Mouse (Mus musculus): ENCODE measurements around the gene Fxyd4. TPM values are rescaled to one million over a fixed set of nuclear protein-coding genes. Genes with fewer than 3 reads are reported as not detected.

Fxyd4 gene
- polyA plus RNA-seq, 1 experiment from 2014 or later = 6.1 TPM

- Histone ChIP-seq H3K27me3 (ENCODE audit: control insufficient read depth, insufficient read depth, low read depth, low read length) (no peaks in the 10 kb centered on the region), H3K9me3 (ENCODE audit: control insufficient read depth, low read length) (no peaks in the 10 kb centered on the region), H3K4me3 (ENCODE audit: low read length) (no peak overlapping the region), H3K27ac (ENCODE audit: low read length) (no peak overlapping the region), H3K9ac (ENCODE audit: low read length) (no peak overlapping the region), H3K4me1 (replicated peaks; ENCODE audit: control insufficient read depth, insufficient read depth, low read length) (peaks cover 7% of the 10 kb centered on the region), H3K36me3 (ENCODE audit: control insufficient read depth, insufficient read depth, low read length) (no peaks in the 10 kb centered on the region), H3K4me2 (ENCODE audit: low read depth, low read length) (no peak overlapping the region)
- 59% methylated on average over 9 of the region's 9 CpGs for WGBS
- no peak for ATAC-seq (ENCODE audit: low read depth)
Observed at GRCm38 (mm10) chr6:117901510-117902402, 35.7 kb downstream of the Fxyd4 start.

- no peak within 1 kb of the TSS for H3K27ac ChIP-seq (ENCODE audit: low read length)
- WGBS = 71% methylated on average over 17 of the region's 17 CpGs
- H3K9ac ChIP-seq (ENCODE audit: low read length) = no peak within 1 kb of the TSS
- H3K4me3 ChIP-seq (ENCODE audit: low read length) = no peak within 1 kb of the TSS
- H3K4me1 ChIP-seq (replicated peaks; ENCODE audit: control insufficient read depth, insufficient read depth, low read length) = peaks cover 3% of the 10 kb centered on the region
- H3K4me2 ChIP-seq (ENCODE audit: low read depth, low read length) = no peak within 1 kb of the TSS
- H3K27me3 ChIP-seq (ENCODE audit: control insufficient read depth, insufficient read depth, low read depth, low read length) = no peaks in the 10 kb centered on the region
- H3K36me3 ChIP-seq (ENCODE audit: control insufficient read depth, insufficient read depth, low read length) = no peaks in the 10 kb centered on the region
- H3K9me3 ChIP-seq (ENCODE audit: control insufficient read depth, low read length) = no peaks in the 10 kb centered on the region
- ATAC-seq (ENCODE audit: low read depth) = no peak
Observed at GRCm38 (mm10) chr6:117900126-117901080, 37.1 kb downstream of the Fxyd4 start, which contains the start of gene Hnrnpf. TSS of gene Hnrnpf (plus strand) at chr6:117900324.

- Histone ChIP-seq H3K4me1 (replicated peaks; ENCODE audit: control insufficient read depth, insufficient read depth, low read length) (no peaks in the 10 kb centered on the region), H3K9me3 (ENCODE audit: control insufficient read depth, low read length) (no peaks in the 10 kb centered on the region), H3K9ac (ENCODE audit: low read length) (no peak overlapping the region), H3K4me2 (ENCODE audit: low read depth, low read length) (no peak overlapping the region), H3K27ac (ENCODE audit: low read length) (no peak overlapping the region), H3K27me3 (ENCODE audit: control insufficient read depth, insufficient read depth, low read depth, low read length) (no peaks in the 10 kb centered on the region), H3K36me3 (ENCODE audit: control insufficient read depth, insufficient read depth, low read length) (no peaks in the 10 kb centered on the region), H3K4me3 (ENCODE audit: low read length) (no peak overlapping the region)
- ATAC-seq (ENCODE audit: low read depth) = no peak
- 59% methylated on average over 5 of the region's 5 CpGs for WGBS
Observed at GRCm38 (mm10) chr6:117897800-117898199, 39.7 kb downstream of the Fxyd4 start.

GRCm38 (mm10) chr6:117893435-117893834 lies 44.1 kb downstream of the Fxyd4 start:
- H3K4me2 ChIP-seq (ENCODE audit: low read depth, low read length) = no peak overlapping the region
- no peak overlapping the region for H3K9ac ChIP-seq (ENCODE audit: low read length)
- no peak overlapping the region for H3K27ac ChIP-seq (ENCODE audit: low read length)
- no peak overlapping the region for H3K4me3 ChIP-seq (ENCODE audit: low read length)
- H3K27me3 ChIP-seq (ENCODE audit: control insufficient read depth, insufficient read depth, low read depth, low read length) = no peaks in the 10 kb centered on the region
- no peak for ATAC-seq (ENCODE audit: low read depth)
- no peaks in the 10 kb centered on the region for H3K36me3 ChIP-seq (ENCODE audit: control insufficient read depth, insufficient read depth, low read length)
- WGBS = 80% methylated on average over 2 of the region's 2 CpGs
- no peaks in the 10 kb centered on the region for H3K9me3 ChIP-seq (ENCODE audit: control insufficient read depth, low read length)
- no peaks in the 10 kb centered on the region for H3K4me1 ChIP-seq (replicated peaks; ENCODE audit: control insufficient read depth, insufficient read depth, low read length)

GRCm38 (mm10) chr6:117892386-117892785 lies 45.1 kb downstream of the Fxyd4 start:
- H3K4me1 ChIP-seq (replicated peaks; ENCODE audit: control insufficient read depth, insufficient read depth, low read length) = no peaks in the 10 kb centered on the region
- no peaks in the 10 kb centered on the region for H3K27me3 ChIP-seq (ENCODE audit: control insufficient read depth, insufficient read depth, low read depth, low read length)
- ATAC-seq (ENCODE audit: low read depth) = no peak
- no peak overlapping the region for H3K4me2 ChIP-seq (ENCODE audit: low read depth, low read length)
- no peak overlapping the region for H3K27ac ChIP-seq (ENCODE audit: low read length)
- H3K9me3 ChIP-seq (ENCODE audit: control insufficient read depth, low read length) = no peaks in the 10 kb centered on the region
- 51% methylated on average over 3 of the region's 3 CpGs for WGBS
- no peak overlapping the region for H3K9ac ChIP-seq (ENCODE audit: low read length)
- no peaks in the 10 kb centered on the region for H3K36me3 ChIP-seq (ENCODE audit: control insufficient read depth, insufficient read depth, low read length)
- no peak overlapping the region for H3K4me3 ChIP-seq (ENCODE audit: low read length)

- no peaks in the 10 kb centered on the region for H3K4me1 ChIP-seq (replicated peaks; ENCODE audit: control insufficient read depth, insufficient read depth, low read length)
- no peaks in the 10 kb centered on the region for H3K27me3 ChIP-seq (ENCODE audit: control insufficient read depth, insufficient read depth, low read depth, low read length)
- no peaks in the 10 kb centered on the region for H3K36me3 ChIP-seq (ENCODE audit: control insufficient read depth, insufficient read depth, low read length)
- no peaks in the 10 kb centered on the region for H3K9me3 ChIP-seq (ENCODE audit: control insufficient read depth, low read length)
- 54% methylated on average over 14 of the region's 14 CpGs for WGBS
- H3K27ac ChIP-seq (ENCODE audit: low read length) = no peak overlapping the region
- 0 out of 2 replicates have a peak, but pooled peaks have one; percentile 47 for ATAC-seq (ENCODE audit: low read depth)
- no peak overlapping the region for H3K9ac ChIP-seq (ENCODE audit: low read length)
- H3K4me3 ChIP-seq (ENCODE audit: low read length) = no peak overlapping the region
- no peak overlapping the region for H3K4me2 ChIP-seq (ENCODE audit: low read depth, low read length)
Observed at GRCm38 (mm10) chr6:117891369-117892160, 45.9 kb downstream of the Fxyd4 start.

- Histone ChIP-seq H3K9me3 (ENCODE audit: control insufficient read depth, low read length) (no peaks in the 10 kb centered on the region), H3K36me3 (ENCODE audit: control insufficient read depth, insufficient read depth, low read length) (no peaks in the 10 kb centered on the region), H3K9ac (ENCODE audit: low read length) (no peak overlapping the region), H3K27ac (ENCODE audit: low read length) (no peak overlapping the region), H3K4me1 (replicated peaks; ENCODE audit: control insufficient read depth, insufficient read depth, low read length) (no peaks in the 10 kb centered on the region), H3K27me3 (ENCODE audit: control insufficient read depth, insufficient read depth, low read depth, low read length) (no peaks in the 10 kb centered on the region), H3K4me2 (ENCODE audit: low read depth, low read length) (no peak overlapping the region), H3K4me3 (ENCODE audit: low read length) (no peak overlapping the region)
- no peak for ATAC-seq (ENCODE audit: low read depth)
- 72% methylated on average over 6 of the region's 6 CpGs for WGBS
Observed at GRCm38 (mm10) chr6:117890257-117890656, 47.2 kb downstream of the Fxyd4 start.

- 72% methylated on average over 2 of the region's 2 CpGs for WGBS
- Histone ChIP-seq H3K9ac (ENCODE audit: low read length) (no peak overlapping the region), H3K9me3 (ENCODE audit: control insufficient read depth, low read length) (no peaks in the 10 kb centered on the region)
Observed at GRCm38 (mm10) chr6:117888642-117889096, 48.8 kb downstream of the Fxyd4 start.

More at GRCm38 (mm10) chr6:117888642-117889096, 48.8 kb downstream of the Fxyd4 start:
- Histone ChIP-seq H3K4me3 (ENCODE audit: low read length) (no peak overlapping the region), H3K36me3 (ENCODE audit: control insufficient read depth, insufficient read depth, low read length) (no peaks in the 10 kb centered on the region), H3K27ac (ENCODE audit: low read length) (no peak overlapping the region), H3K4me1 (replicated peaks; ENCODE audit: control insufficient read depth, insufficient read depth, low read length) (no peaks in the 10 kb centered on the region), H3K27me3 (ENCODE audit: control insufficient read depth, insufficient read depth, low read depth, low read length) (no peaks in the 10 kb centered on the region), H3K4me2 (ENCODE audit: low read depth, low read length) (no peak overlapping the region)
- ATAC-seq (ENCODE audit: low read depth) = no peak
